Mouse (Mus musculus) myocyte (in vitro differentiated cells): ENCODE measurements around the gene Erbb2. TPM values are rescaled to one million over a fixed set of nuclear protein-coding genes. Genes with fewer than 3 reads are reported as not detected.

Experiments used
- H3K27me3 ChIP-seq: one replicate; pipeline ENCODE4 v1.6.1; 2011; ENCODE audit not compliant: control insufficient read depth, insufficient read depth, insufficient read length
- H3K36me3 ChIP-seq: one replicate; pipeline ENCODE4 v1.6.1; 2011; ENCODE audit not compliant: control insufficient read depth, insufficient read depth
- H3K4me2 ChIP-seq: one replicate; pipeline ENCODE4 v1.6.1; 2011; ENCODE audit warnings: low read depth, control low read depth
- H3K4me3 ChIP-seq: one replicate; pipeline ENCODE4 v1.5.1; 2011; ENCODE audit warnings: mild to moderate bottlenecking, control low read depth, moderate library complexity
- H3K79me2 ChIP-seq: one replicate; pipeline ENCODE4 v1.6.1; 2011; ENCODE audit not compliant: control insufficient read depth, insufficient read depth
- H3ac ChIP-seq: one replicate; pipeline ENCODE4 v1.6.1; 2011; ENCODE audit not compliant: control insufficient read depth, insufficient read length
- CEBPB ChIP-seq: IDR thresholded peaks from 2 replicates; pipeline ENCODE4 v1.6.1; 2011; ENCODE audit warnings: mild to moderate bottlenecking, moderate library complexity; ENCODE audit not compliant: poor library complexity, insufficient read depth, severe bottlenecking
- E2F4 ChIP-seq: IDR thresholded peaks from one replicate; pipeline ENCODE4 v1.6.1; 2011; ENCODE audit warnings: mild to moderate bottlenecking, control low read depth, moderate library complexity; ENCODE audit not compliant: insufficient read depth
- MAX ChIP-seq: IDR thresholded peaks from one replicate; pipeline ENCODE4 v1.6.1; 2011; ENCODE audit warnings: low read depth, mild to moderate bottlenecking, control low read depth
- MYOD1 ChIP-seq, 3 experiments: IDR thresholded peaks; one replicate each; pipeline ENCODE4 v1.6.1; 2011; ENCODE audit warnings: control low read depth in 2 of 3, low read depth in 2 of 3, mild to moderate bottlenecking in 2 of 3, moderate library complexity in 1 of 3; ENCODE audit not compliant: insufficient read length in 2 of 3, control insufficient read depth in 1 of 3
- MYOG ChIP-seq, 3 experiments: IDR thresholded peaks; one replicate each; pipeline ENCODE4 v1.6.1; 2011; ENCODE audit warnings: control low read depth in 2 of 3, low read depth in 2 of 3, mild to moderate bottlenecking in 2 of 3; ENCODE audit not compliant: insufficient read length in 2 of 3, control insufficient read depth in 1 of 3, insufficient read depth in 1 of 3
- POLR2A ChIP-seq: IDR thresholded peaks from one replicate; pipeline ENCODE4 v1.6.1; 2011; ENCODE audit warnings: low read depth, mild to moderate bottlenecking, control low read depth, moderate library complexity; ENCODE audit not compliant: insufficient read length
- POLR2AphosphoS2 ChIP-seq: IDR thresholded peaks from one replicate; pipeline ENCODE4 v1.6.1; 2011; ENCODE audit warnings: low read depth, control low read depth; ENCODE audit not compliant: insufficient read length
- REST ChIP-seq: IDR thresholded peaks from one replicate; pipeline ENCODE4 v1.6.1; 2011; ENCODE audit warnings: mild to moderate bottlenecking, control low read depth, moderate library complexity; ENCODE audit not compliant: insufficient read depth, insufficient read length
- SRF ChIP-seq: IDR thresholded peaks from one replicate; pipeline ENCODE4 v1.6.1; 2011; ENCODE audit warnings: low read depth; ENCODE audit not compliant: control insufficient read depth, insufficient read length
- TCF12 ChIP-seq: IDR thresholded peaks from one replicate; pipeline ENCODE4 v1.6.1; 2011; ENCODE audit warnings: mild to moderate bottlenecking, control low read depth; ENCODE audit not compliant: poor library complexity, insufficient read depth, severe bottlenecking
- TCF3 ChIP-seq: IDR thresholded peaks from one replicate; pipeline ENCODE4 v1.6.1; 2011; ENCODE audit warnings: low read depth, control low read depth; ENCODE audit not compliant: insufficient read length
- USF1 ChIP-seq: IDR thresholded peaks from one replicate; pipeline ENCODE4 v1.6.1; 2011; ENCODE audit warnings: low read depth, mild to moderate bottlenecking, control low read depth, moderate library complexity
- polyA plus RNA-seq: library from polyadenylated mRNA; unstranded; fragments of >200 nt; fragmentation: generic; extraction: Trizol; gene quantifications from one replicate; pipeline ENCODE4 v1.2.1, GENCODE M21; 2012; ENCODE audit warnings: missing spikeins

Erbb2 gene
- polyA plus RNA-seq, 1 experiment: 33.5 TPM

GRCm38 (mm10) chr11:98373244-98373643 lies 39.0 kb upstream of the Erbb2 start:
- no peak for TF ChIP-seq CEBPB
- TF ChIP-seq MAX: no peak
- no peak for TF ChIP-seq TCF12
- TF ChIP-seq E2F4: no peak
- TF ChIP-seq POLR2A: no peak
- no peak for TF ChIP-seq TCF3
- no peak for TF ChIP-seq SRF
- no peak for TF ChIP-seq MYOD1 (IDR thresholded peaks at IDR 0.05; ENCODE audit: control insufficient read depth in 1 of 3, insufficient read length in 2 of 3, low read depth in 2 of 3)
- no peak for TF ChIP-seq POLR2AphosphoS2
- TF ChIP-seq MYOG (IDR thresholded peaks at IDR 0.05; ENCODE audit: control insufficient read depth in 1 of 3, insufficient read depth in 1 of 3, insufficient read length in 2 of 3, low read depth in 2 of 3): no peak
- Histone ChIP-seq H3K36me3 (peaks cover 25% of the 10 kb centered on the region), H3K4me2 (no peak overlapping the region), H3ac (no peak overlapping the region), H3K79me2 (no peaks in the 10 kb centered on the region), H3K27me3 (no peaks in the 10 kb centered on the region), H3K4me3 (no peak overlapping the region)

GRCm38 (mm10) chr11:98374266-98374665 lies 38.0 kb upstream of the Erbb2 start:
- no peak overlapping the region for H3K4me2 ChIP-seq
- H3K4me3 ChIP-seq: no peak overlapping the region
- H3ac ChIP-seq: no peak overlapping the region
- TF ChIP-seq SRF: no peak
- TF ChIP-seq MYOD1 (IDR thresholded peaks at IDR 0.05; ENCODE audit: control insufficient read depth in 1 of 3, insufficient read length in 2 of 3, low read depth in 2 of 3): no peak
- TF ChIP-seq MAX: no peak
- no peak for TF ChIP-seq CEBPB
- no peak for TF ChIP-seq TCF3
- no peak for TF ChIP-seq REST
- TF ChIP-seq POLR2A: no peak
- no peak for TF ChIP-seq POLR2AphosphoS2
- no peak for TF ChIP-seq TCF12
- TF ChIP-seq E2F4: no peak
- TF ChIP-seq MYOG (IDR thresholded peaks at IDR 0.05; ENCODE audit: control insufficient read depth in 1 of 3, insufficient read depth in 1 of 3, insufficient read length in 2 of 3, low read depth in 2 of 3): no peak
- TF ChIP-seq USF1: no peak
- H3K36me3 ChIP-seq: peaks cover 28% of the 10 kb centered on the region
- H3K27me3 ChIP-seq: no peaks in the 10 kb centered on the region
- H3K79me2 ChIP-seq: no peaks in the 10 kb centered on the region

- no peak for TF ChIP-seq POLR2AphosphoS2
- no peak for TF ChIP-seq POLR2A
- no peak for TF ChIP-seq MAX
- TF ChIP-seq REST: no peak
- no peak for TF ChIP-seq SRF
- no peak for TF ChIP-seq TCF3
- TF ChIP-seq MYOG (IDR thresholded peaks at IDR 0.05; ENCODE audit: control insufficient read depth in 1 of 3, insufficient read depth in 1 of 3, insufficient read length in 2 of 3, low read depth in 2 of 3): no peak
- no peak for TF ChIP-seq USF1
- peaks cover 28% of the 10 kb centered on the region for H3K36me3 ChIP-seq
- no peak overlapping the region for H3ac ChIP-seq
- no peak overlapping the region for H3K4me3 ChIP-seq
- no peaks in the 10 kb centered on the region for H3K79me2 ChIP-seq
- no peak overlapping the region for H3K4me2 ChIP-seq
- H3K27me3 ChIP-seq: no peaks in the 10 kb centered on the region
Observed at GRCm38 (mm10) chr11:98376756-98377155, 35.5 kb upstream of the Erbb2 start.

- Histone ChIP-seq H3K4me3 (no peak overlapping the region), H3K79me2 (no peaks in the 10 kb centered on the region), H3K27me3 (no peaks in the 10 kb centered on the region), H3K36me3 (peaks cover 28% of the 10 kb centered on the region), H3K4me2 (no peak overlapping the region), H3ac (no peak overlapping the region)
- TF ChIP-seq MYOD1 (IDR thresholded peaks at IDR 0.05; ENCODE audit: control insufficient read depth in 1 of 3, insufficient read length in 2 of 3, low read depth in 2 of 3) (no peak), USF1 (no peak), MYOG (IDR thresholded peaks at IDR 0.05; ENCODE audit: control insufficient read depth in 1 of 3, insufficient read depth in 1 of 3, insufficient read length in 2 of 3, low read depth in 2 of 3) (no peak), TCF12 (no peak)
Observed at GRCm38 (mm10) chr11:98377787-98378186, 34.5 kb upstream of the Erbb2 start.

- Histone ChIP-seq H3ac (no peak overlapping the region), H3K36me3 (peaks cover 24% of the 10 kb centered on the region), H3K79me2 (no peaks in the 10 kb centered on the region), H3K4me3 (no peak overlapping the region), H3K4me2 (no peak overlapping the region), H3K27me3 (no peaks in the 10 kb centered on the region)
- TF ChIP-seq SRF (no peak), TCF12 (no peak), TCF3 (no peak), E2F4 (no peak), REST (no peak)
Observed at GRCm38 (mm10) chr11:98379379-98379778, 32.9 kb upstream of the Erbb2 start.
